Mouse (Mus musculus): ENCODE measurements at regions not wholly inside any gene's neighbourhood (a gene's known extent, or its start where the extent isn't known, plus 50 kb on each side); places are given as distances from the start of the nearest gene placed in this dataset.

DNA sequence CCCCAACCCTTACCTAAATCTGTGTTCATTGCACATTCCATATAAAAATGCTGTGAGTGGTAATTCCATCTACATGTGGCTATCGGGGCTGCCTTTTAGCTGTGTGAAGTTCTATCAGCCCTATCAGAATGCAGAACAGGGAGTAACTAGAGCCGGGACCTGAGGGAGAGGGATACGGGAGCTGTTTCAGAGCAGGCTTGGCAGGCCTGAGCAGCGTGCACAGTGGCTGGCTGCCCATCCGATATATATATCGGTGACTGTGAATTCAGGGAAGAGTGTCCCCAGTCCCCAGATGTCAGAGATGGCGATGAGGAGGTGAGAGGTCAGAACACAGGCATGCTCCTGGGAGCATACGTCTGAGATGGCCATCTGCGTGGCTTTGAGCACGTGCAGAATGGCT lies 79.0 kb downstream of the Arl4c start:
- no peak for DNase-seq

DNA sequence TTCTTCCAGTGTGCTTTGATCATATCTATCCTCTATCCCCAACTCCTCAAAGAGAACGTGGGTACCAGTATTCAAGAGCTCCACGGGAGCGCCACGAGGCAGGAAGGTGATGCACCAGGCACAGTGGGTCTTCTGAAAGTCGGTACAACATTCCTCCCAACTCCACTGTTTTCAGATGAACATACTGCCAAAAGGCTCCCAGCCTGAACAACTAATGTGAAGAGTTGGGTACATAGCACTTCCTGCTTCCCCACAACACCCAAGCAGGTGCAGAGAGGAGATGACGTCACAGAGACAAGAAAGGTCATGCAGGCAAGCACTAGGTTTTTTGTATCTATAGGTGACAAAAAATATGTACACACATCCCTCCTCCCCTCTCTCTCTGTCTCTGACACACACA lies 79.7 kb downstream of the Arl4c start:
- no peak for DNase-seq

GRCm38 (mm10) chr1:88621214-88621613 lies 80.8 kb downstream of the Arl4c start:
- no peak for DNase-seq

DNA sequence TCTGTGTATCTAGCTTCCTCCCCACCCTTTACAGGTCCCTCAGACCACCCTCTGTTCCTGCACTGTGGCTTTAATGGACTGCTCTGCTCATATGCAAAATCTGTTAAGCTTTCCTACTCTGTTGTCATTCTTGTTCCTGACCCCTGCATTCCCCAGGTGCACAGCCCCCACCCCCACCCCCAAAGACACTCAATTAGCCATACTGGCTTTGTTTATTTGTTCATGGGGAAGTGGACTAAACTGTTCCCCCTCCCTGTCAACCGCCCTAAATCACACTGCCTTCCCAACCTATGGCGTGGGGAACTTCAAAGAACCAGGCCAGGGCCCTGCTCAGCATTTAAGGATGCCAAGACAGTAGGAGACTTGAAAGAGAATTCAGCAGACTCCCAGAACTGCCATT lies 89.0 kb downstream of the Arl4c start:
- DNase-seq, result peak; percentile 59

DNA sequence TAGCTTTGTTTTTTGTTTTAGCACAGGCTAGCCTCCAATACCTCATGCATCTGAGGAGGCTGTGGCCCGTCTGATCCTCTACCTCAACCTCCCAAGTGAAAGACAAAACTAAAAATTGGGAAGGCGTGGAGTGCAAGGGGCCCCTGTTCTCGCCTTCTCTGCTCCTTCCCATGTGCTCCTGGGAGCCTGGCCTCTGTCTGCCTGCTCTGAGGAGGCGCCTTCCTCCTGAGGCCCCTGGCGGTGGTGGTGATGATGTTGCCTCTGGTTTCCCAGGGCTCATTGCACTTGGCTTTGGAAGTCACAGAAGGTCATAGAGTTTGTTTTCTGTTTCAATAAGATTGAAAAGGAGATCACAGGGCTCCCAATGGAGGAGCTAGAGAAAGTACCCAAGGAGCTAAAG lies 90.8 kb downstream of the Arl4c start:
- DNase-seq, result no peak

DNA sequence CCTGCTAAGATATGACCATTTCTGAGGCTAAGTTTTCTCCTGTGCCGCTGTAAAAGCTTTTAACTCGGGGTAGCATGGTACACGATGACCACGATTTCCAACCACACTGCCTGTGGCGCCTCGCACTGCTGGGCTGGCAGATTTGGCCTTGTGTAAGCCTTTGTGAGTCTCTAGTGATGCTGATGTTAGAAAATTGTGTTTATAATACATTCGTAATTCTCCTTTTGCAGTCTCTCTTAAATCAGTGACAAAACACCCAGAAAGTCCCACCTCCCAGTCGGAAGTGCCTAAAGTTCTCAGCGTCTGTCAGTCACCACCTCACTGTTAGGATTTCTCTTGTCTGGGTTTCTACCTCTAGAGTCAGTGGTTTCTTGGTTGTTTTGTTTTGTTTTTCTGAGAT lies 91.2 kb downstream of the Arl4c start:
- DNase-seq, result no peak

DNA sequence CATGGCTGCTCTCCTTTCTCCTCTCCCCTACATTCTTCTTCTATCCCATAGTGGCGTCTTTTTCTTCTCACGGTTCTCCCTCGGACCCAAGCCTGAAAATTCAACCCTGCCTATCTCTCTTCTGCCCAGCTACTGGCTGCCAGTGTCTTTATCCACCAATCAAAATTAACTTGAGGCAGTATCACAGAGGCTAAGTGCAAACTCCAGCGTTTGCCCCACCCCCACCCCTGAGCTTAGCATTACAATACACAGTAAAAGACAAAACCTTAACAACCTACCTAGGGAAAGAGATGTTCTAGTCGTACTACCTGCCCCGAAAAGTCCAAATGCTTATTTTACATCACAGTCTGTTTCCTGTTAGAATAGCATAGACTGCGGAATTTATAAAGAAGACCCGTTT lies 93.2 kb downstream of the Arl4c start:
- DNase-seq, result no peak

DNA sequence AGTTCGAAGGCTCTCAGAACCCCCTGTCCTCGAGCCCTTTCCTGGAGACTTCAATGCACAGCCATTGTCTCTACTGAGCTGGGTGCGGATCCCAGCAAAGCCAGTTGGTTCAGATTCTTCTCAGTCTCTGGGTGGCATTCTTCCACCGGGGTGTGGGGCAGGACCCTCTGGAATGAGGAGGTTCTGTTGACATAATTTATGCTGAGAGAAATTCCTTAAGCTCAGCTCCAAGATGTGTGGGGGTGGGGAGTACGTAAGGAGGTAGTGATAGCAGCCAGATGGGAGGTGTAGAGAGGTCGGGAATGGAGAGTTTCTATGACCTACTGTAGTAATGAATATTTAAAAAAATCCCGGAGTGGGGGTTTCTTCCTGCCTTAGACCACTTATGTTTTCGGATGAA lies 93.8 kb downstream of the Arl4c start:
- peak; percentile 50 for DNase-seq

- peak; percentile 46 for DNase-seq
Observed at GRCm38 (mm10) chr1:88605616-88606190, 95.8 kb upstream of the Glrp1 start.

DNA sequence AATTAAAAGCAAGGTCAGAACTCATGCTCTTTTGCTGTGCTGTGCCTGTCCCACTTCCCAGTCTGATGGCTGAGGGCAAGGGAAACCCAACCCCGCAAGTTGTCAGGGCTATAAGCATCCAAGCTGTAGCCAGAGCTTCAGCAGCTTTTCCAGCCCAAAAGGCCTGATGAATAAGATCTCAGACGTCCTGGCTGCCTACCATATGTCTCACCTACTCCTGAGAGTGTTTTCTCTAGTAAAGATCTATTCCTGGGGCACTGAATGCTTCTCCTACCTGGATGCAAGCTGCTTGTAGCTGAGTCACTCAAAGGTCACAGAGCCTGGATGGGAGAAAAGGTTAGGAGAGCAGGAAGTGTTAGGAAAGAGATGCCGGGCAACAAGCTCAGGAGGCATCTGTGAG lies 92.4 kb upstream of the Glrp1 start:
- DNase-seq, result no peak

- DNase-seq, result no peak
Observed at GRCm38 (mm10) chr1:88601801-88602200, 91.9 kb upstream of the Glrp1 start.

GRCm38 (mm10) chr1:88600145-88600544 lies 90.3 kb upstream of the Glrp1 start:
- no peak for DNase-seq

- no peak for DNase-seq
Observed at GRCm38 (mm10) chr1:88594484-88595254, 84.8 kb upstream of the Glrp1 start.

DNA sequence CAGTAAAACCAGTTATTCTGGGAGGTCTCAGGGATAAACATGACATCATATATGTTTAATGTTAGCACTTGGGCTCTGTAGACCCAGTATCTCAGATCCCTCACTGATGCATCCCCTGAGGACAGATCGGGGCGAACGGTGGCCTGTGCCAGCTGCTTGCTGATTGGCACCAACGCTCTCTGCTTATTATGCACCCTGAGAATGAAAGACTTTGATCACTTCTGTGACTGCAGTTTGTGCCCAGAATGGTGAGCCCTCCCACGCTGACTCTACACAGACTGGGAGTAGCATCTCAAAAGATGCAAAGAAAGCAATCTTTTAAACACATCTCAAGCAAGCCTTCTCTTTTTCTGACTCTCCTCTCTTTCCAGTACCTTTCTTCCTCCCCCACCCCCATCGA lies 82.2 kb upstream of the Glrp1 start:
- DNase-seq, result no peak

DNA sequence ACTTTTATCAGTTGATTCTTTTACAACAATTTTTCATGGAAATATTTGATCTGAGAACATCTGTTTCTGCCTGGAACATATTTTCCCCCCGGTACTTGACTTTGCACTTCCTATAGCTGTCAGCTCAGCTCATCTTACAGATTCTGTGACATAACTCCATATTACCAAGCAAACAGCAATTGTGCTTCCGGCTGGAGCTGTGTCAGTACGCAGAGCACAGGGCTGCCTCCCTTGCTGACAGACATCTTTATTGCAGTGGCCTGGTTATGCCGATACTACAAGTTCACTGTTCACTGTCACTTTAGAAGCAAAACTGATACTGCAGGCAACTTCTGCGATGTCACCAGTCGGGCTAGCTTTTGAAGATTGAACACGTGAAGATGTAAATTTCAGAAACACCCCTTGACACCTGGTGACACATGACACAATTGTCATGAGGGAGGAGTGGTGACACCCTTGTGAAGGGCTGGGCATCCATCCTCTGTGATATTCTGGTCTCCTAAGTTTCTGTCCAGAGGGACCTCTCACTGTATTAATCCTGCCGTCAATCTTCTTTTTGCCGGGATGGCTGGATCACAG lies 81.0 kb upstream of the Glrp1 start:
- no peak for DNase-seq

- DNase-seq, result no peak
Observed at GRCm38 (mm10) chr1:88588747-88589146, 78.9 kb upstream of the Glrp1 start.

DNA sequence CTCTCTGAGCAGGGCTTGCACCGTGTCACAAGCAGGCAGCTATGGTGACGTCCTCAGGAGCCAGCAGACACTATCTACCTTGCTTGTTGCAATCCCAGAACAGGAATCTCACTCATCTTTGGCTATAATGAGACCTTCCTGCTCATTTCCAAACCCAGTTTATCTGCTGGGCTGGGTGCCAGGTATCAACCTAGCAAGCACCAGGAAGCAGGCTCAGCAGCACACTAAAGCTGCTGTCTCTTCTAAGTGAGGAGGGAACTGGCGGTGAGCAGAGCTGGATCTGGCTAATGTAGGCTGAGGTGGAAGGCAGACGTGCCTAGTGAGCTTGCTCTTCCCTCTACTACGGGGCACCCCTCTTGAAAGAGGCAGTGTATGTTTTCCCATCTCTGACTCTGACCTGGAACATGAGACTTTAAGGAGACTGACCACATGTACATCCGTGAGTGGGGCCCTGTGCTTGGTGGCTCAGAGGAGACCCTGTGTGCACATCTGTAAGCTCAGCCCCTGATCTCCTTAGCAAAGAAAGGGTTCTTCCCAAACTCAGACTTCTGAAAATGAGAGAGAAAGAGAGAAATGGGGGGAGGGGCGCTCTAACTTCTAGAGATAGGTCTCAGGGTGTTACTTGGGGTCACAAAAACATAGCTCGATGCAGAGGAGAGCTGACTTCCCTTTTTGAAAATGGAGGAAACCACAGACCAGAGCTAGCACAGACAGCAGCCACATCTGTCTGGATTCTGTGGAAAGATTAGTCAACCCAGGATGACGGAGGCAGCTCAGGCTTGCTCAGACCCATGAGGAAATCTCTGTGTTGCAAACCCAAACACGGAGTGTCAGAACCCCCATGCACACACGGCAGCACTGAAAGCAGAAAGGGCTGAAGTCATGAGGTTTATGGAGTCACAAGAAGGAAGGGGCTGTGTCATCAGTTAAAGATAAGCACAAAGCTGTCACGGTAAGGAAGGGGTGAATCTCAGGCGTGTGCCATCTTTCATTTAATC lies 77.3 kb upstream of the Glrp1 start:
- DNase-seq, result no peak

- no peak for DNase-seq
Observed at GRCm38 (mm10) chr1:88586128-88586527, 76.3 kb upstream of the Glrp1 start.

GRCm38 (mm10) chr1:88584515-88585033 lies 74.7 kb upstream of the Glrp1 start:
- DNase-seq, result no peak

DNA sequence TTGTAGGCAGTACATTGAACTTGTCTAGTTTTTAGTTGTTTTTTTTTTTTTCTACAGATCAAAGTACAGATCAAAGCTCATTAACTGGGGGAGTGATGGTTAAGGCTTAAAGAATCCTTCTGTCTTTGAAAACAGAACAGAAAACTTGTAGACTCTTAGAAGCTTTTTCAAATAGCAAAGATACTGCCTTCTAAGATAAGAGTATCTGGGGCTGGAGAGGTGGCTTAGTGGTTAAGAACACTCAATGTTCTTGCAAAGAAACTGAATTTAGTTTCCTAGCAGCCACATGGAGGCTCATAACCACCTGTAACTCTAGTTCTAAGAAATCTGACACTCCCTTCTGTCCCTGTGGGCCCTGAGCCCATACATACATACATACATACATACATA lies 68.4 kb upstream of the Glrp1 start:
- no peak for DNase-seq

DNA sequence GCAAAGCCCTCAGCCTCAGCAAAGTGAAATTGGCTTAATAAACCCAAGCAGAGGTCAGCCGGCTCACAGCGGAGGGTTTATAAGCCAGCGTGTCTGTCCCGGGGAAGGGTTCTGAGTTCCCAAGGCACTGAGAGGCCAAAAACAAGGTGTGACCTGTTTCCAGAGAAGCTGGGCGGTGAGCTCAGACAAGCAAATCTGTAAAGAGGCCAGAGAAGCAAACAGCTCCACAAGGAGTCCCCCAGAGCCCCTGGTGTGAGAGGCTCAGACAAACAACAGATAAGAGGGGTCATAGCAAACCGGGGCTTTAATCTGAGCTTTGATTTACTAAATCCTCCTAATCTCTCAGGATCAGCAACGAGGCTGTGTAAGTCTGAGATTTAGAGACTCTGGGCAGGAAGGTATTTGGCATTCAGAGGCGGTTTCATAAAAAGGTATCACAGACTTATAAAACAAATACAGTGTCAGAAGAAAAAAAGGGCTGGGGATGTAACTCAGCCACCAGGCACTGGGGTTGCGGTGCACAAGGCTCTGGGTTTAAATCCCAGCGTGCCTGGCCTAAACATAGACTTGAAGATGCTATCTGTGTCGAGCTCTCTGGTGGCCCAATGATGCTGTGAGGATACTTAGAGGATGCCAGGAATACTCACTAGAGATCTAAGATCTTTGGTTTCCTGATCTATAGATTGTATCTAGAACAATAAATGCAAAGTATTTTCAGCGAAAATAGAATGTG lies 67.8 kb upstream of the Glrp1 start:
- DNase-seq, result no peak

DNA sequence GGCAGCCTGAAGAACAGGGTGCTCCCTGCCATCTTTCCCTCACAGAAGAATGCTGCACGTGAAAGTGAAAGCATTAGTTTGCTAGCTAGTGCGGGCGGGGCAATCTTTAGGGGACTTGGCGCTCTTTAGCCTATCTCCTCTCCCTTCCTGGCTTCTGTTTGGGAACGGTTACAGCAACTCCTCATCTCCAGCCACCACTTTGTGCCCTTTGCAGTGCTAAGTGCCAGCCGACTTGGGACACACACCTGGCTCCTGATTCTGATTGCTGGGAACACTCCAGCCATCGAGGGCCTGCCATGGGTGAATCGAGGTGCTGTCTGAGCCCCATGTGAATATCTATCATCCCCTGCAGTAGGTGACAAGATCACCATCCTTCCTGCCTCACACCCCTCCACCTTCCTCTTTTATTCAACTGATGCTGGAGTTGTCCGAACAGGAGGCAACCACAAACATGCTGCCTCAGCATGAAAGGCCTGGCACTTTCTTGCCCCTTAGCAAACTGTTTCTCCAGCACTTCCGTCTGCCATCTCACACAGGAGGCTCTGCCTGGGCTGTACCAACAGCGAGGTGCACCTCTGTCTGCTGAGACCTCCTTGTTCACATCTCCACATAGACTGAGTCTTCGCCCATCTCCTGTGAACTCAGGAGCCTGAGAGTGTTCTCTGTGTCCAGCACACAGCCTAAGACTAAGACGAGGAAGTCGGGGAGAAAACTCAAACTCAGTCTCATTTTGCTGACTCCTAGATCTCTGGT lies 66.2 kb upstream of the Glrp1 start:
- no peak for DNase-seq

All from embryo, embryonic 11 days (tissue).